Mouse (Mus musculus): ENCODE data around the gene Olfr279.

DNA sequence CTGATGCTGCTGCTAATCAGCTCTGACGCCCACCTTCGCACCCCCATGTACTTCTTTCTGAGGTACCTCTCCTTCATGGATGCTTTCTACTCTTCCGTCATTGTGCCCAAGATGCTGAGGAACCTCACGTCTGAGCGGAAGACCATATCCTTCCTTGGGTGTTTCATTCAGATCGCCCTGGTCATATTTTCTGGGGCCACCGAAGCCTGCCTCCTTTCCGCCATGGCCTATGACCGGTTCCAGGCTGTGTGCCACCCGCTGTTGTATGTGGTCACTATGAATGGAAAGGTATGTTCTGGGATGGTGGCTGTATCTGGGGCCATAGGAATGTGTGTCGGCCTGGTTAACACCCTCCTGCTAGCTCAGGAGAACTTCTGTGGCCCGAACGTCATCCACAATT lies 20.7 kb upstream of the Olfr279 start:
- TF ChIP-seq GATA1 (IDR thresholded peaks at IDR 0.05; ENCODE audit: borderline replicate concordance, low read length), result no peak
- TF ChIP-seq FLI1 (IDR thresholded peaks at IDR 0.05; ENCODE audit: low read length), result no peak
